Mouse (Mus musculus): Measurements from ENCODE around the gene Zfp182. TPM values are rescaled to one million over a fixed set of nuclear protein-coding genes. Genes with fewer than 3 reads are reported as not detected.

Zfp182 gene
- polyA plus RNA-seq (2014; fragmentation: Illumina TruSeq; extraction: RNeasy Lipid Tissue Mini Kit (QIAGEN cat#74804); ENCODE audit: low read depth, low replicate concordance), result 5.2 TPM

GRCm38 (mm10) chrX:21061866-21062543 is at the start of gene Zfp182:
Zfp182 (minus strand) TSS chrX:21062316.

GRCm38 (mm10) chrX:21088983-21089866 is 27.1 kb upstream of the Zfp182 start, which contains the start of gene Zfp300:
Zfp300 (minus strand) TSS chrX:21089527.

GRCm38 (mm10) chrX:21068106-21068505 is 6.0 kb upstream of the Zfp182 start, which contains the start of gene Spaca5:
Spaca5 (plus strand) TSS chrX:21068406.

Other genes starting within 250 kb of the Zfp182 start
- 8.4 TPM for gene Timp1, start 192.2 kb downstream of the Zfp182 start, polyA plus RNA-seq (2014; fragmentation: Illumina TruSeq; extraction: RNeasy Lipid Tissue Mini Kit (QIAGEN cat#74804); ENCODE audit: low read depth, low replicate concordance)
- 0.13 TPM for gene Syn1, start 141.3 kb downstream of the Zfp182 start, polyA plus RNA-seq (2014; fragmentation: Illumina TruSeq; extraction: RNeasy Lipid Tissue Mini Kit (QIAGEN cat#74804); ENCODE audit: low read depth, low replicate concordance)
- gene Cfp, start 130.8 kb downstream of the Zfp182 start, polyA plus RNA-seq (2014; fragmentation: Illumina TruSeq; extraction: RNeasy Lipid Tissue Mini Kit (QIAGEN cat#74804); ENCODE audit: low read depth, low replicate concordance), result 12.5 TPM
- 11.5 TPM for gene Elk1, start 111.7 kb downstream of the Zfp182 start, polyA plus RNA-seq (2014; fragmentation: Illumina TruSeq; extraction: RNeasy Lipid Tissue Mini Kit (QIAGEN cat#74804); ENCODE audit: low read depth, low replicate concordance)
- 65.0 TPM for gene Uxt, start 100.3 kb downstream of the Zfp182 start, polyA plus RNA-seq (2014; fragmentation: Illumina TruSeq; extraction: RNeasy Lipid Tissue Mini Kit (QIAGEN cat#74804); ENCODE audit: low read depth, low replicate concordance)
- not detected for gene Spaca5, start 6.1 kb upstream of the Zfp182 start, polyA plus RNA-seq (2014; fragmentation: Illumina TruSeq; extraction: RNeasy Lipid Tissue Mini Kit (QIAGEN cat#74804); ENCODE audit: low read depth, low replicate concordance)
- gene Zfp300, start 27.2 kb upstream of the Zfp182 start, polyA plus RNA-seq (2014; fragmentation: Illumina TruSeq; extraction: RNeasy Lipid Tissue Mini Kit (QIAGEN cat#74804); ENCODE audit: low read depth, low replicate concordance), result 0.18 TPM
- not detected for gene Ssxa1, start 53.5 kb upstream of the Zfp182 start, polyA plus RNA-seq (2014; fragmentation: Illumina TruSeq; extraction: RNeasy Lipid Tissue Mini Kit (QIAGEN cat#74804); ENCODE audit: low read depth, low replicate concordance)
- not detected for gene Gm21876, start 113.3 kb upstream of the Zfp182 start, polyA plus RNA-seq (2014; fragmentation: Illumina TruSeq; extraction: RNeasy Lipid Tissue Mini Kit (QIAGEN cat#74804); ENCODE audit: low read depth, low replicate concordance)

Measured in heart, adult 10 weeks (tissue).